Mouse (Mus musculus) heart, postnatal 0 days (tissue): ENCODE measurements around the gene Crim1.

Source experiments
- CTCF ChIP-seq: IDR thresholded peaks from 2 replicates; pipeline ENCODE4 v1.5.1; 2016; ENCODE audit warnings: antibody characterized with exemption, control low read depth, low read depth
- EP300 ChIP-seq: IDR thresholded peaks from 2 replicates; pipeline ENCODE4 v1.6.1; 2016; ENCODE audit warnings: antibody characterized with exemption, low read depth

DNA sequence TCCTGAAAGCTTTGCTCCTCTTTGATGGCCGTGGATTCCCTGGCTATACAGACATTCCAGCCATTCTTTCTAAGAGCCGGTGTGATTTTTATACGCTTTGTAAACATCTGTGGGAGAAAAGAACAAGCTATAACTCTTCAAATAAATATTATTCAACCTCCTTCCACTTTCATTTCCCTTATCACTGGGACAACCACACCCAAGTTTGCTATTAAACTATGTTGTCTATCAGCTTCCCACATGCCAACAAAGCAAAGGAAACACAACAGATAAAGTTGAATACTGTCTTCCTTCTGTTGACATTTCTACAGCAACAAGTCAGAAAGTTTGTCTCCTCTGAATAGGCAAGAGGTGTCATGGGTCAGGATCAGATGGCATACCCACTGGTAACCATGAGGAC is 48.9 kb downstream of the Crim1 start:
- TF ChIP-seq CTCF (no peak), EP300 (no peak)
